Mouse (Mus musculus) midbrain, postnatal 0 days (tissue): ENCODE data around the gene Ampd3. TPM values are rescaled to one million over a fixed set of nuclear protein-coding genes. Genes with fewer than 3 reads are reported as not detected.

Experiments used
- ATAC-seq: fragments of 200-750 bp; cut with Nextera tagmentation; 2 replicates; pipeline ENCODE4 v1.8.0; 2017; ENCODE audit warnings: moderate number of reproducible peaks, mild to moderate bottlenecking, moderate TSS enrichment, moderate library complexity; ENCODE audit not compliant: low FRiP score
- DNase-seq: peaks from one replicate; pipeline ENCODE4 v3.0.0-alpha.2; 2015; ENCODE audit warnings: low spot score
- H3K27ac ChIP-seq: fragments of 300-500 bp; sonication (generic); 2 replicates; pipeline ENCODE4 v1.5.1; 2014; ENCODE audit warnings: low read depth, mild to moderate bottlenecking, low read length, mixed read lengths
- H3K27me3 ChIP-seq: fragments of 300-500 bp; sonication (generic); 2 replicates; pipeline ENCODE4 v1.6.1; 2014; ENCODE audit warnings: low read length, control low read depth, mixed read lengths; ENCODE audit not compliant: insufficient read depth
- H3K36me3 ChIP-seq: fragments of 300-500 bp; sonication (generic); 2 replicates; pipeline ENCODE4 v1.6.1; 2014; ENCODE audit warnings: low read length, control low read depth, mixed read lengths; ENCODE audit not compliant: insufficient read depth
- H3K4me1 ChIP-seq: fragments of 300-500 bp; sonication (generic); 2 replicates; pipeline ENCODE4 v1.6.1; 2014; ENCODE audit warnings: mild to moderate bottlenecking, control low read depth, antibody characterized with exemption, low read length, mixed read lengths; ENCODE audit not compliant: insufficient read depth
- H3K4me2 ChIP-seq: fragments of 300-500 bp; sonication (generic); 2 replicates; pipeline ENCODE4 v1.6.1; 2014; ENCODE audit warnings: low read depth, mild to moderate bottlenecking, low read length, mixed read lengths; ENCODE audit not compliant: poor library complexity, severe bottlenecking
- H3K4me3 ChIP-seq: fragments of 300-500 bp; sonication (generic); 2 replicates; pipeline ENCODE4 v1.5.1; 2014; ENCODE audit warnings: low read depth, mild to moderate bottlenecking, low read length, moderate library complexity
- H3K9ac ChIP-seq: fragments of 300-500 bp; sonication (generic); replicated peaks from 2 replicates; pipeline ENCODE4 v1.6.1; 2014; ENCODE audit warnings: mild to moderate bottlenecking, low read length, moderate library complexity, mixed read lengths; ENCODE audit not compliant: poor library complexity, severe bottlenecking
- H3K9me3 ChIP-seq: fragments of 300-500 bp; sonication (generic); 2 replicates; pipeline ENCODE4 v1.6.1; 2016; ENCODE audit warnings: low read length, control low read depth
- CTCF ChIP-seq: IDR thresholded peaks from 2 replicates; pipeline ENCODE4 v1.5.1; 2016; ENCODE audit warnings: antibody characterized with exemption, mild to moderate bottlenecking
- WGBS: fragments of 180-500 bp; shearing (Covaris S2); extraction: QIAGEN DNeasy Blood & Tissue Kit; methylation state at CpG from one replicate; pipeline ENCODE4 v1.1.7; 2014; 5-methylcytosine and 5-hydroxymethylcytosine counted together
- polyA plus RNA-seq: library from polyadenylated mRNA; unstranded; fragments of >200 nt; fragmentation: Nextera tagmentation; extraction: Ambion mirVana; gene quantifications from 2 replicates; pipeline ENCODE4 v1.2.1, GENCODE M21; 2015
- total RNA-seq: library from RNA; depleted of rRNA; stranded (reverse); fragments of >200 nt; gene quantifications from 2 replicates; pipeline ENCODE4 v1.2.3, GENCODE M21; 2014

Ampd3 gene
- total and polyA plus RNA-seq, 2 experiments from 2014 or later, result 13.2 to 20.6 TPM

DNA sequence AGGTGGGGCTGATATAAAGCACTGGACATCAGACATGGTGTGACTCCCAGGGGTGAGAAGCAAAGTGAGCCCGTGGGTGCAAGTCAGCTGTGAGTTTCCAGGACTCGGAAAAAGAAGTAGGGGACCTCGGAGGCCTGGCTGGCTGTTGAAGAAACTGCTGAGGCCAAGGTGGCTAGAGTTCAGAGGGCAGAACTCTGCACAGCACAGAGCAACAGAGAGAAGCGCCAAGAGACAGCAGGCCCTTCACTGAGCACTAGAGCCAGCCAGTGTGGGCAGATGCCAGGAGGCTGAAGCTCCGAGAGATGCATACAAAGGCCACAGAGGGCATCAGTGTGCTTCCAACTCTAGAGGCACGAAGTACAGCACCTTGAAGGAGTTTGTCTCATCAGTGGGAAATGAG, 50.2 kb downstream of the Ampd3 start:
- H3K27ac ChIP-seq, result no peak overlapping the region
- WGBS, result 85% methylated on average over 6 of the region's 6 CpGs
- no peaks in the 10 kb centered on the region for H3K4me1 ChIP-seq
- no peaks in the 10 kb centered on the region for H3K9me3 ChIP-seq
- no peak for DNase-seq
- H3K36me3 ChIP-seq, result peaks cover 4% of the 10 kb centered on the region
- no peak overlapping the region for H3K4me2 ChIP-seq
- ATAC-seq, result no peak
- H3K9ac ChIP-seq, result no peak overlapping the region
- no peak for TF ChIP-seq CTCF
- no peak overlapping the region for H3K4me3 ChIP-seq
- no peaks in the 10 kb centered on the region for H3K27me3 ChIP-seq

DNA sequence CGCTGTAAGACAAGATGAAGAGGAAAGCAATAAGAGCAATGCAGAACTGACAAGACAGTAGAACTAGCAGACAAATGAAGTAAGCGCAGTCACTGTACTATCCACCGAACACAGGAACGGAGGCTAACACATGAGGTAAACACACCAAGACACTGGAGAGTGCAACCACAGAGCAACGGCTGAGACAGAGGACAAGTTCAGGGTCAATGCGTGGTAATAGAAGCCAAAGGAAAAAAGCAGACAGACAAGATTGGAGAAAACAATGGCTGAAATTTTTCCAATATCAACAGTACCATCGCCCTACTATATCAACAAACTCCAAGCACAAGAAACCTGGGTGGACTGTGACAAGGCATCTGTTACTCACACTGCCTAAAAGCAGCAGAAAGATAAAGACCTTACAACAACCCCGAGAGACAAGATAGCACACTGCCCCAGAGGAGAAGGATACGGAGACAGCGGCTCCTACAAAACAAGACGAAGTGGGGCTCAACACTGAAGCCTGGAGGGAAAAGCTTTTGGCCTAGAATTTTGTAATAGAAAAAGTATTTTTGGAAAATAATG, 50.9 kb downstream of the Ampd3 start:
- no peak overlapping the region for H3K9ac ChIP-seq
- DNase-seq, result no peak
- no peaks in the 10 kb centered on the region for H3K9me3 ChIP-seq
- no peak for ATAC-seq
- H3K36me3 ChIP-seq, result peaks cover 11% of the 10 kb centered on the region
- no peak overlapping the region for H3K27ac ChIP-seq
- no peak overlapping the region for H3K4me2 ChIP-seq
- WGBS, result 91% methylated on average over 11 of the region's 11 CpGs
- H3K4me3 ChIP-seq, result no peak overlapping the region
- TF ChIP-seq CTCF, result no peak
- H3K27me3 ChIP-seq, result no peaks in the 10 kb centered on the region
- no peaks in the 10 kb centered on the region for H3K4me1 ChIP-seq

DNA sequence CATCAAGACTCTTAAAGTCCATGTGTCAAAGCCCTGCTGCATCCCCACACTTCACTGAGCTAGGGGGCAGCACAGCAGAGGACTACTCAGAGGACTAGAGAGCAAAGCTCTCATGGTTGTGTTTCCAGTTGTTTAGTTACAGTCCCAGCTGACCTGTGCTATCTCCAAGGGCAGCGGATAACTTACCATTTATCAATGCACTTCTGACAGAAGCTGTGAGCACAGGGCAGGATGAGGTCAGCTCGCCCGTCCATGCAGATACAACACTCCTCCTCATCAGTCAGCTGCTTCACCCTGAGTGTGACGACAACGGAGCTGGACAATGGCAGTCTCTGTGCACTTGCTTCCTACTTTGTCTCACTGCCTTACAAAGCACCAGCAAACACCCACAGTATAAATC, 53.1 kb downstream of the Ampd3 start:
- ATAC-seq, result no peak
- Histone ChIP-seq H3K36me3 (peaks cover 26% of the 10 kb centered on the region), H3K27me3 (no peaks in the 10 kb centered on the region), H3K4me2 (no peak overlapping the region), H3K9me3 (no peaks in the 10 kb centered on the region), H3K4me3 (no peak overlapping the region), H3K27ac (no peak overlapping the region), H3K4me1 (no peaks in the 10 kb centered on the region), H3K9ac (no peak overlapping the region)
- peak; percentile 26; the same call in 1 of the 2 replicates for TF ChIP-seq CTCF
- 64% methylated on average over 5 of the region's 5 CpGs for WGBS
- no peak for DNase-seq

DNA sequence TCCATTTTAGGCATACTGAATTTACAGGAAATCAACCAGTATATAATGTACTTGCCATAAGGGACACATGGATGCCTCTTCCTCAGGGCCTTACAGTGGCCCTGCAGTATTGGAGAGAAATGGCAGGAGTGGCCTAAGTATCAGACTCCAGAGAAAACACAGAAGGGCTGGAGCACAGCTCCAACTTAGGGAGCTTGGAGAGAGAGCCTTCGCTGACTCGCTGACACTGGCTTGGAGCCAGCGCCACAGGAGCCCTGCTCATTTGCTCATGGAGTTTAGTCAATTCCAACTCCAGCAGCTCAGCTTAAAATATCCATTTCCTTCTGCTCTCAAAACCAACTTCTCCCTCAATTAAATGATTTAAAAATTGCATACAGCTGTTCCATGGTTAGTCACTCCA, 53.6 kb downstream of the Ampd3 start:
- TF ChIP-seq CTCF, result no peak
- Histone ChIP-seq H3K27ac (no peak overlapping the region), H3K36me3 (peaks cover 26% of the 10 kb centered on the region), H3K4me2 (no peak overlapping the region), H3K4me3 (no peak overlapping the region), H3K9me3 (no peaks in the 10 kb centered on the region), H3K4me1 (no peaks in the 10 kb centered on the region), H3K9ac (no peak overlapping the region), H3K27me3 (no peaks in the 10 kb centered on the region)
- WGBS, result 73% methylated on average over 3 of the region's 3 CpGs
- no peak for ATAC-seq
- peak; percentile 76 for DNase-seq

DNA sequence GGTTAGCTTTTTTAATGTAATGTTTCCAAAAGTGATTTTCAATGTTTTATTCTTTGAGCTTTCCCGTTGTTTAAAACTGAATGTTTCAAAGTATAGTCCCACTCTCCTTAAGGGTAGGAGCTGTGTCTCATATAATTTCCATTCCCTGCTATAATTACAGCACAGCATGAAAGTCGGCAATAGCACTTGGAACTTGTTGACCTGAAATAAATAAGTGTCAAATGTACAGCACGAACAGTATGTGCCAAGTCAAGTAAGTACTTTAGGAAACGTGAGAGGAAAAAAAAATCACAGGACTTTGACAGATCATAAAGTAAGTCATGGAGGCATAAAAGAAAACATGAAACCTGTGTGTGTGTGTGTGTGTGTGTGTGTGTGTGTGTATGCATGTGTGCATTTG, 54.0 kb downstream of the Ampd3 start:
- TF ChIP-seq CTCF, result no peak
- H3K4me2 ChIP-seq, result no peak overlapping the region
- H3K4me1 ChIP-seq, result no peaks in the 10 kb centered on the region
- H3K4me3 ChIP-seq, result no peak overlapping the region
- no peak for DNase-seq
- 86% methylated on average over 4 of the region's 4 CpGs for WGBS
- H3K27ac ChIP-seq, result no peak overlapping the region
- peaks cover 26% of the 10 kb centered on the region for H3K36me3 ChIP-seq
- ATAC-seq, result no peak
- no peaks in the 10 kb centered on the region for H3K27me3 ChIP-seq
- H3K9me3 ChIP-seq, result no peaks in the 10 kb centered on the region
- H3K9ac ChIP-seq, result no peak overlapping the region

DNA sequence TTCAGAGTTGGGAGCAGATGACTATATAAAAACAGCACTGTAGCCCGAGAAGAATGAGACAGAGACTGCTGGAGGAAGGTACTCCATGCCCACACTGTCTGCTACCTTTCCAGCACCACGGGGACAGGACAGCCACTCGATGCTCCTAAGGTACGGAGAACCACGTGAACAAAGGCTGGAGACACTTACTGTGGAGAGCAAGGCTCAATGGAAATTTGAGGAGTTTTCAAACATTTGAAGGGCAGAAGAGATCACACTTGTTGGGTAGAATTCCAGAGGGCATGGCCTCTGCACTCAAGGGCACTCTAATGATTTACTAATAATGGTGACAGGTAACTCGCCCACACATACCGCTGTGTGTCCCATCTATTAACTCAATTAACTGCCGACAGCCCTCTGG, 55.1 kb downstream of the Ampd3 start:
- no peaks in the 10 kb centered on the region for H3K9me3 ChIP-seq
- TF ChIP-seq CTCF, result no peak
- peaks cover 26% of the 10 kb centered on the region for H3K36me3 ChIP-seq
- H3K4me2 ChIP-seq, result no peak overlapping the region
- H3K27me3 ChIP-seq, result no peaks in the 10 kb centered on the region
- ATAC-seq (no peak), DNase-seq (no peak)
- H3K27ac ChIP-seq, result no peak overlapping the region
- H3K4me1 ChIP-seq, result no peaks in the 10 kb centered on the region
- no peak overlapping the region for H3K4me3 ChIP-seq
- H3K9ac ChIP-seq, result no peak overlapping the region
- 92% methylated on average over 8 of the region's 8 CpGs for WGBS
